Mouse (Mus musculus): ENCODE results near the gene Sorcs3. TPM values are rescaled to one million over a fixed set of nuclear protein-coding genes. Genes with fewer than 3 reads are reported as not detected.

The Sorcs3 gene
- polyA plus RNA-seq, 1 experiment from 2014 or later: 3.7 TPM

GRCm38 (mm10) chr19:48548143-48548881, 342.5 kb downstream of the Sorcs3 start:
- no peaks in the 10 kb centered on the region for H3K27me3 ChIP-seq (ENCODE audit: control insufficient read depth, insufficient read depth, low read length)
- no peaks in the 10 kb centered on the region for H3K9me3 ChIP-seq (ENCODE audit: control insufficient read depth, low read length)
- H3K4me1 ChIP-seq (ENCODE audit: control insufficient read depth, insufficient read depth, low read length): peaks cover 5% of the 10 kb centered on the region; the same call in 1 of the 2 replicates
- WGBS: 14% methylated on average over 9 of the region's 9 CpGs
- H3K27ac ChIP-seq (ENCODE audit: low read depth, low read length): no peak overlapping the region
- DNase-seq (ENCODE audit: low spot score, missing footprints) (peak; percentile 84), ATAC-seq (ENCODE audit: low FRiP score) (peak; percentile 46; the same call in 1 of the 2 replicates)
- no peak overlapping the region for H3K4me3 ChIP-seq (ENCODE audit: low read depth, low read length)
- no peak overlapping the region for H3K4me2 ChIP-seq
- no peaks in the 10 kb centered on the region for H3K36me3 ChIP-seq (ENCODE audit: control insufficient read depth, insufficient read depth, low read length)
- no peak overlapping the region for H3K9ac ChIP-seq (ENCODE audit: low read length)

GRCm38 (mm10) chr19:48559432-48559831, 353.6 kb downstream of the Sorcs3 start:
- H3K9ac ChIP-seq (ENCODE audit: low read length): no peak overlapping the region
- H3K4me3 ChIP-seq (ENCODE audit: low read depth, low read length): no peak overlapping the region
- ATAC-seq (ENCODE audit: low FRiP score) (no peak), DNase-seq (ENCODE audit: low spot score, missing footprints) (no peak)
- H3K27ac ChIP-seq (ENCODE audit: low read depth, low read length): no peak overlapping the region
- no peaks in the 10 kb centered on the region for H3K27me3 ChIP-seq (ENCODE audit: control insufficient read depth, insufficient read depth, low read length)
- no peaks in the 10 kb centered on the region for H3K9me3 ChIP-seq (ENCODE audit: control insufficient read depth, low read length)
- no peaks in the 10 kb centered on the region for H3K4me1 ChIP-seq (ENCODE audit: control insufficient read depth, insufficient read depth, low read length)
- no peaks in the 10 kb centered on the region for H3K36me3 ChIP-seq (ENCODE audit: control insufficient read depth, insufficient read depth, low read length)
- 58% methylated on average over 2 of the region's 2 CpGs for WGBS
- no peak overlapping the region for H3K4me2 ChIP-seq

GRCm38 (mm10) chr19:48575736-48576135, 369.9 kb downstream of the Sorcs3 start:
- H3K4me3 ChIP-seq (ENCODE audit: low read depth, low read length): no peak overlapping the region
- H3K4me2 ChIP-seq: no peak overlapping the region
- H3K27ac ChIP-seq (ENCODE audit: low read depth, low read length): no peak overlapping the region
- no peak for ATAC-seq (ENCODE audit: low FRiP score)
- no peaks in the 10 kb centered on the region for H3K36me3 ChIP-seq (ENCODE audit: control insufficient read depth, insufficient read depth, low read length)
- H3K4me1 ChIP-seq (ENCODE audit: control insufficient read depth, insufficient read depth, low read length): no peaks in the 10 kb centered on the region
- no peaks in the 10 kb centered on the region for H3K27me3 ChIP-seq (ENCODE audit: control insufficient read depth, insufficient read depth, low read length)
- DNase-seq (ENCODE audit: low spot score, missing footprints): peak; percentile 14
- H3K9ac ChIP-seq (ENCODE audit: low read length): no peak overlapping the region
- H3K9me3 ChIP-seq (ENCODE audit: control insufficient read depth, low read length): no peaks in the 10 kb centered on the region
- 56% methylated on average over 1 of the region's 1 CpGs for WGBS

- Histone ChIP-seq H3K4me3 (ENCODE audit: low read depth, low read length) (no peak overlapping the region), H3K27me3 (ENCODE audit: control insufficient read depth, insufficient read depth, low read length) (no peaks in the 10 kb centered on the region), H3K36me3 (ENCODE audit: control insufficient read depth, insufficient read depth, low read length) (no peaks in the 10 kb centered on the region), H3K27ac (ENCODE audit: low read depth, low read length) (no peak overlapping the region), H3K9me3 (ENCODE audit: control insufficient read depth, low read length) (no peaks in the 10 kb centered on the region), H3K9ac (ENCODE audit: low read length) (no peak overlapping the region), H3K4me1 (ENCODE audit: control insufficient read depth, insufficient read depth, low read length) (no peaks in the 10 kb centered on the region), H3K4me2 (no peak overlapping the region)
- ATAC-seq (ENCODE audit: low FRiP score) (no peak), DNase-seq (ENCODE audit: low spot score, missing footprints) (no peak)
- WGBS: 85% methylated on average over 5 of the region's 5 CpGs
Observed at GRCm38 (mm10) chr19:48577169-48577568, 371.3 kb downstream of the Sorcs3 start.

- no peak overlapping the region for H3K27ac ChIP-seq (ENCODE audit: low read depth, low read length)
- 90% methylated on average over 8 of the region's 8 CpGs for WGBS
- H3K4me3 ChIP-seq (ENCODE audit: low read depth, low read length): no peak overlapping the region
- ATAC-seq (ENCODE audit: low FRiP score) (no peak), DNase-seq (ENCODE audit: low spot score, missing footprints) (peak; percentile 12)
- no peaks in the 10 kb centered on the region for H3K4me1 ChIP-seq (ENCODE audit: control insufficient read depth, insufficient read depth, low read length)
- no peak overlapping the region for H3K4me2 ChIP-seq
- no peaks in the 10 kb centered on the region for H3K36me3 ChIP-seq (ENCODE audit: control insufficient read depth, insufficient read depth, low read length)
- no peak overlapping the region for H3K9ac ChIP-seq (ENCODE audit: low read length)
- no peaks in the 10 kb centered on the region for H3K27me3 ChIP-seq (ENCODE audit: control insufficient read depth, insufficient read depth, low read length)
- no peaks in the 10 kb centered on the region for H3K9me3 ChIP-seq (ENCODE audit: control insufficient read depth, low read length)
Observed at GRCm38 (mm10) chr19:48584938-48585560, 379.2 kb downstream of the Sorcs3 start.

GRCm38 (mm10) chr19:48616951-48617350, 411.1 kb downstream of the Sorcs3 start:
- 64% methylated on average over 1 of the region's 1 CpGs for WGBS

GRCm38 (mm10) chr19:48630671-48631327, 425.0 kb downstream of the Sorcs3 start:
- Histone ChIP-seq H3K27ac (ENCODE audit: low read depth, low read length) (no peak overlapping the region), H3K4me1 (ENCODE audit: control insufficient read depth, insufficient read depth, low read length) (no peaks in the 10 kb centered on the region; the same call in 1 of the 2 replicates), H3K27me3 (ENCODE audit: control insufficient read depth, insufficient read depth, low read length) (no peaks in the 10 kb centered on the region), H3K9ac (ENCODE audit: low read length) (no peak overlapping the region), H3K36me3 (ENCODE audit: control insufficient read depth, insufficient read depth, low read length) (no peaks in the 10 kb centered on the region), H3K4me2 (no peak overlapping the region), H3K9me3 (ENCODE audit: control insufficient read depth, low read length) (no peaks in the 10 kb centered on the region), H3K4me3 (ENCODE audit: low read depth, low read length) (no peak overlapping the region)
- 56% methylated on average over 6 of the region's 6 CpGs for WGBS
- ATAC-seq (ENCODE audit: low FRiP score): peak; percentile 80
- peak; percentile 89 for DNase-seq (ENCODE audit: low spot score, missing footprints)

More at GRCm38 (mm10) chr19:48616951-48617350, 411.1 kb downstream of the Sorcs3 start:
- Histone ChIP-seq H3K4me3 (ENCODE audit: low read depth, low read length) (no peak overlapping the region), H3K4me1 (ENCODE audit: control insufficient read depth, insufficient read depth, low read length) (no peaks in the 10 kb centered on the region), H3K27ac (ENCODE audit: low read depth, low read length) (no peak overlapping the region), H3K9ac (ENCODE audit: low read length) (no peak overlapping the region), H3K9me3 (ENCODE audit: control insufficient read depth, low read length) (no peaks in the 10 kb centered on the region), H3K36me3 (ENCODE audit: control insufficient read depth, insufficient read depth, low read length) (no peaks in the 10 kb centered on the region), H3K4me2 (no peak overlapping the region), H3K27me3 (ENCODE audit: control insufficient read depth, insufficient read depth, low read length) (no peaks in the 10 kb centered on the region)
- DNase-seq (ENCODE audit: low spot score, missing footprints): no peak
- ATAC-seq (ENCODE audit: low FRiP score): no peak

GRCm38 (mm10) chr19:48642566-48642965, 436.7 kb downstream of the Sorcs3 start:
- Histone ChIP-seq H3K9me3 (ENCODE audit: control insufficient read depth, low read length) (no peaks in the 10 kb centered on the region), H3K4me1 (ENCODE audit: control insufficient read depth, insufficient read depth, low read length) (no peaks in the 10 kb centered on the region), H3K27me3 (ENCODE audit: control insufficient read depth, insufficient read depth, low read length) (no peaks in the 10 kb centered on the region), H3K4me3 (ENCODE audit: low read depth, low read length) (no peak overlapping the region), H3K36me3 (ENCODE audit: control insufficient read depth, insufficient read depth, low read length) (no peaks in the 10 kb centered on the region), H3K27ac (ENCODE audit: low read depth, low read length) (no peak overlapping the region), H3K4me2 (no peak overlapping the region), H3K9ac (ENCODE audit: low read length) (no peak overlapping the region)
- WGBS: 82% methylated on average over 4 of the region's 4 CpGs
- DNase-seq (ENCODE audit: low spot score, missing footprints) (peak; percentile 26), ATAC-seq (ENCODE audit: low FRiP score) (no peak)

GRCm38 (mm10) chr19:48649941-48650340, 444.1 kb downstream of the Sorcs3 start:
- 63% methylated on average over 2 of the region's 2 CpGs for WGBS
- no peak overlapping the region for H3K9ac ChIP-seq (ENCODE audit: low read length)
- H3K36me3 ChIP-seq (ENCODE audit: control insufficient read depth, insufficient read depth, low read length): no peaks in the 10 kb centered on the region
- DNase-seq (ENCODE audit: low spot score, missing footprints) (no peak), ATAC-seq (ENCODE audit: low FRiP score) (no peak)
- no peak overlapping the region for H3K4me3 ChIP-seq (ENCODE audit: low read depth, low read length)
- H3K9me3 ChIP-seq (ENCODE audit: control insufficient read depth, low read length): no peaks in the 10 kb centered on the region
- no peaks in the 10 kb centered on the region for H3K27me3 ChIP-seq (ENCODE audit: control insufficient read depth, insufficient read depth, low read length)
- no peak overlapping the region for H3K27ac ChIP-seq (ENCODE audit: low read depth, low read length)
- H3K4me1 ChIP-seq (ENCODE audit: control insufficient read depth, insufficient read depth, low read length): no peaks in the 10 kb centered on the region
- H3K4me2 ChIP-seq: no peak overlapping the region
